ENCODE assay signal across 10 mouse cellular contexts in genomic region chr7:131966023-131966915, GRCm38 (mm10). TPM values are rescaled to one million over a fixed set of nuclear protein-coding genes. Genes with fewer than 3 reads are reported as not detected.
DNase-seq lines count a peak whose midpoint lies in the region; ATAC-seq lines count a peak whose summit lies in the region.
"Had no signal": no experiment of that assay in that cellular context is flagged by ENCODE, and none has a peak within 500 bp of the region (broad histone marks: within the 10 kb centered on the region; RNA-seq: fewer than 3 reads in every experiment).

TSS of gene Gpr26 (plus strand) at chr7:131966460.

- H3K4me3 ChIP-seq in forebrain, embryonic 10.5 days, result peak within 1 kb of the TSS; percentile 55
- peak within 1 kb of the TSS; percentile 38 for H3K4me3 ChIP-seq in neural tube, embryonic 12.5 days

- H3K9ac ChIP-seq in neural tube, embryonic 12.5 days, result peak within 1 kb of the TSS; percentile 52

- under 1% methylated on average over 32 of the region's 32 CpGs for WGBS in forebrain, embryonic 10.5 days
- WGBS in neural tube, embryonic 12.5 days, result 3% methylated on average over 32 of the region's 32 CpGs

- H3K36me3 ChIP-seq in forebrain, embryonic 10.5 days (replicated peaks), result no peaks in the 10 kb centered on the region
- H3K36me3 ChIP-seq in neural tube, embryonic 12.5 days, result no peaks in the 10 kb centered on the region

- peak within 1 kb of the TSS; percentile 71 for H3K4me2 ChIP-seq in neural tube, embryonic 12.5 days (replicated peaks)

- intact Hi-C loops in heart, postnatal 25 days (cut with DNase I), result no loop called here

- no peaks in the 10 kb centered on the region for H3K9me3 ChIP-seq in forebrain, embryonic 10.5 days
- no peaks in the 10 kb centered on the region for H3K9me3 ChIP-seq in neural tube, embryonic 12.5 days

- 0 out of 2 replicates have a peak within 1 kb of the TSS, but pooled peaks have one; percentile 40 for H3K27ac ChIP-seq in forebrain, embryonic 10.5 days
- H3K27ac ChIP-seq in neural tube, embryonic 12.5 days, result no peak within 1 kb of the TSS

- peak; percentile 75 for ATAC-seq in neural tube, embryonic 12.5 days (ENCODE audit: low FRiP score, low read depth)
- ATAC-seq in megakaryocyte-erythroid progenitor cell, adult 5-6 weeks (replicated peaks; ENCODE audit: low FRiP score, low TSS enrichment, poor library complexity, severe bottlenecking), result no peak

- DNase-seq in heart, postnatal 4 days, result peak; percentile 5
- no peak for DNase-seq in heart, postnatal 25 days (ENCODE audit: low spot score)
- DNase-seq in forebrain, embryonic 10.5 days (ENCODE audit: extremely low spot score, low spot score), result peak; percentile 37
- DNase-seq in layer of hippocampus, postnatal 10 days (ENCODE audit: low spot score in 2 of 2), result peak; percentile 30 to 56
- no peak for DNase-seq in cerebellum, adult 9-11 months
- DNase-seq in thymus, adult 18-20 months, result no peak
- DNase-seq: kidney, postnatal 10 days had no signal

- H3K4me1 ChIP-seq in forebrain, embryonic 10.5 days, result peaks cover 17% of the 10 kb centered on the region
- H3K4me1 ChIP-seq in neural tube, embryonic 12.5 days, result peaks cover 12% of the 10 kb centered on the region

- peaks cover 59% of the 10 kb centered on the region for H3K27me3 ChIP-seq in forebrain, embryonic 10.5 days (ENCODE audit: poor library complexity, severe bottlenecking)
- H3K27me3 ChIP-seq in neural tube, embryonic 12.5 days (replicated peaks), result peaks cover 53% of the 10 kb centered on the region

RNA-seq across cellular contexts. Expression of gene Gpr26, which starts in this region (rescaled TPM):
- not detected for total RNA-seq in heart, postnatal 4 days (2021)
- total RNA-seq in heart, postnatal 25 days (2021), result not detected
- polyA plus RNA-seq in forebrain, embryonic 10.5 days (2016; fragmentation: Nextera tagmentation; extraction: Ambion mirVana), result 0.02 TPM in 1 of 2 replicates, not detected in the other
- 10 to 100 TPM; 65.6 to 67.1 TPM for total RNA-seq in layer of hippocampus, postnatal 10 days (2021)
- polyA plus RNA-seq in neural tube, embryonic 12.5 days (2016; fragmentation: Nextera tagmentation; extraction: Ambion mirVana), result 0.38 and 0.61 TPM in 2 replicates
- not detected in 2 replicates for total RNA-seq in megakaryocyte-erythroid progenitor cell, adult 5-6 weeks (2014; fragmentation: Nextera tagmentation)
- not detected in 2 replicates for total RNA-seq in megakaryocyte-erythroid progenitor cell, adult 5-6 weeks (2017)
- polyA plus RNA-seq: spleen, adult 2 months had no signal

Comparison
In these comparisons a context has a peak if more than half of its experiments do, and no peak if none do; other contexts are left out.
1. RNA of gene Gpr26 (total RNA-seq): 65.6 to 67.1 TPM in layer of hippocampus, postnatal 10 days; not detected in heart, postnatal 4 days, not detected in heart, postnatal 25 days and not detected in megakaryocyte-erythroid progenitor cell, adult 5-6 weeks; every median in the first group is over 10 times any median in the second.
2. Peak in DNase-seq in heart, postnatal 4 days; RNA of the gene not detected or under 1 TPM.
3. Peak in DNase-seq, H3K4me3 ChIP-seq and H3K27ac ChIP-seq in forebrain, embryonic 10.5 days; RNA of the gene not detected or under 1 TPM.
4. Peak in ATAC-seq, H3K4me3 ChIP-seq, H3K9ac ChIP-seq and H3K4me2 ChIP-seq in neural tube, embryonic 12.5 days; RNA of the gene not detected or under 1 TPM.
5. DNase-seq: peak in layer of hippocampus, postnatal 10 days (2 of 2); none in heart, postnatal 25 days (single experiment), cerebellum, adult 9-11 months (single experiment) and thymus, adult 18-20 months (0 of 2).